Mouse (Mus musculus): ENCODE measurements at regions not wholly inside any gene's neighbourhood (a gene's known extent, or its start where the extent isn't known, plus 50 kb on each side); places are given as distances from the start of the nearest gene placed in this dataset.

- DNase-seq (ENCODE audit: low read depth, low spot score) = no peak
Measured at GRCm38 (mm10) chr7:73637810-73638125, 96.1 kb upstream of the Chd2 start.

DNA sequence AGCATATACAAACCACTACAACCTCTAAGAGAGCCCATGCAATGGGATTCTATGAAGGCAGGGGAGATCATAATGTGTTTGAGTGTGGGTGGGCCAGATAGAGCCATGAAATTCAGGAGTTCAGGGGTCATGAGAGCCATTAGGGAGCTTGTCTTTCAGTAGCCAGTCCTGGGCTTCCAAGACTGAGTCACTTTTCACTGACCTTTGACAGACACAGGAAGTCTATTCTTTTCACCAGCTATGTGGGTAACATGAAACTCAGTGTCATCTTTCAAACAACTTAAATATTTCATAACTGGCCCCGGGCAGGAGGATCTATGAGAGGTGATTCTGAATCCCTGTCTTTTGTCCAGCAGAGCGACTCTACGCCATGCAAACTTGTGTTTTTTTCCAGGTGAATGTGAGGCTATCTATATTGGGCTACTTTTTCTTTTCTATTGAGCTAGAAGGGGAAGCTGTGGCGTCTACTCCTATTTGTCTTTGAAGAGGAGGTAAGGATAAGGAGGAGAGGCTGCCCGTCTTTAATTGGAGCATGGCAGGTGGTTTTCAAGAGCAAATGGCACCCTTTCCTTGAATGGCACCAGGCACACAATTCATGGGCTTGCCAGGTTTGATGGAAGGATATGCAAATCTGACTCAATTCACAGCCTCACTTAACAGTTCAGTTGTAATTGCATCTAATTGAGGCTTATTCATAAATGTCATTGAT, 95.6 kb upstream of the Chd2 start:
- no peak for DNase-seq (ENCODE audit: low read depth, low spot score)

DNA sequence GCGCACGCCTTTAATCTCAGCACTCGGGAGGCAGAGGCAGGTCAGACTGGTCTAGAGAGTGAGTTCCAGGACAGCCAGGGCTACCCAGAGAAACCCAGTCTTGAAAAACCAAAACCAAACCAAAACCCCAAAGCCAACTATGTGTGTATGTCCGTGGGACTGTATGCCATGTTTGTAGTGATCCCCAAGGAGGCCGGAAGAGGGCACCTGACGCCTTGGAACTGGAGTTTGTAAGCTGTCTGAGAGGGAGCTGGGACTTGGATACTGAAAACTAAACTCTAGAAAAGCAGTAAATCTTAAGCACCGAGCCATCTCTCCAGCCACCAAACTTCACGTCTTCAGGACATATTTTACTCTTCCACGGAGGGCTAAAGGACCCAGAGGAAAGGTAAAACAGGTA, 93.8 kb upstream of the Chd2 start:
- DNase-seq (ENCODE audit: low read depth, low spot score) = peak; percentile 54

- no peak for DNase-seq (ENCODE audit: low read depth, low spot score)
Measured at GRCm38 (mm10) chr7:73630790-73631189, 89.2 kb upstream of the Chd2 start.

GRCm38 (mm10) chr7:73629182-73629581, 87.6 kb upstream of the Chd2 start:
- DNase-seq (ENCODE audit: low read depth, low spot score) = peak; percentile 47

DNA sequence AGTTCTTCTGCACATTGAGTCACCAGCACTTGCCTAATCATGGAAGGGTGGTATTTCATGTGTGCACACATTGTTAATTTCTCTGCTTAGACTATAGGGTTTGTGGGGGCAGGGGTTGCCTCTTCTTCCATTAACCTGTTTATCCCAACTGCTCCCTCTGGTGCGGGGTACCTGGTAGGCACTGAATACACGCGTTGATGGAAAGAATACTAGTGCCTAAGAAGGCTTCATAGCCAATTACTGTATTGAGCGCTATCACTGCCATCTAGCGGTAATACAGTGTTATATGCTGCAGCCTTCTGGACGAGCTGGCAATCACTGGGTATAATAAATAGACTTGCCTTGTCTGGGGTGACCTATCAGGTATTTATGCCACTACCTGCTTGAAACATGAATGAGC, 86.4 kb upstream of the Chd2 start:
- DNase-seq (ENCODE audit: low read depth, low spot score) = peak; percentile 92

- no peak for DNase-seq (ENCODE audit: low read depth, low spot score)
Measured at GRCm38 (mm10) chr7:73626291-73626690, 84.7 kb upstream of the Chd2 start.

DNA sequence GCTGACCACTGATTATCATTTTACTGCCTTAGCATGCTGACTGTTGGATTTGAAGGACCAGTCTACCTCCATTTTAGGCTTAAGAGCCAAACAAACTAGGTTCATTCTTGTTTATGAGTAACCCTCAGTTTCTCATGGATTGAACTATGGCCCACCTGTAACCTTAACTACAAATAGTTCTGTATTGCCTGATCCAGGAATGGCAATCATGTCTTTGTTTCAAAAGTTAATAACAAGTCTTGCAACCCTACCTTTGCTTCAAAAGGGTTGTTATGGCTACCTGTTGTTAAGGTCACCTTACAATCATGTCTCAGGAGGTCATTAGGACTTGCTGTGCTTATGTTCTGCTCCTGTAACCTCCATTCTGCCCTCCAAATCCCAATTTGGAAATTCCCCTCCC, 84.0 kb upstream of the Chd2 start:
- DNase-seq (ENCODE audit: low read depth, low spot score) = no peak

GRCm38 (mm10) chr7:73624992-73625391, 83.4 kb upstream of the Chd2 start:
- no peak for DNase-seq (ENCODE audit: low read depth, low spot score)

GRCm38 (mm10) chr7:73624093-73624600, 82.5 kb upstream of the Chd2 start:
- no peak for DNase-seq (ENCODE audit: low read depth, low spot score)

GRCm38 (mm10) chr7:73622468-73622867, 80.8 kb upstream of the Chd2 start:
- DNase-seq (ENCODE audit: low read depth, low spot score) = peak; percentile 83

DNA sequence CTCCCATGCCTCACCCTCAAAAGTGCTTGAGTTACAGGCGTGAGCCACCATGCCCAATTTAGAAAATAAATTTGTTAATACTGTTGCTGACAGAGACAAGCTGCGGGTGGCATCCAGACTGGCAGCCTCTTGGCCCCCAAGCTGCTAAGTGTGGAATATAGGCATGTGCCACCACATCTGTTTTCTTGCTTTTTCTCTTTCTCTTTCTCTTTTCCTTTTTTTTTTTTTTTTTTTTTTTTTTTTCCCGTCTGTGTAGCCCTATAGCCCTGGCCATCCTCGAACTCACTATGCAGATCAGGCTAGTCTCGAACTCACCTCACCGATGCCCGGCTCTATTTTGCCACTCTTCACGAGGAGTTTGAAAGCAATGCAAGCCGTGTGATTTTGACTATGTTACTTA, 78.7 kb upstream of the Chd2 start:
- no peak for DNase-seq (ENCODE audit: low read depth, low spot score)

GRCm38 (mm10) chr7:73618758-73619416, 77.3 kb upstream of the Chd2 start:
- DNase-seq (ENCODE audit: low read depth, low spot score) = no peak

DNA sequence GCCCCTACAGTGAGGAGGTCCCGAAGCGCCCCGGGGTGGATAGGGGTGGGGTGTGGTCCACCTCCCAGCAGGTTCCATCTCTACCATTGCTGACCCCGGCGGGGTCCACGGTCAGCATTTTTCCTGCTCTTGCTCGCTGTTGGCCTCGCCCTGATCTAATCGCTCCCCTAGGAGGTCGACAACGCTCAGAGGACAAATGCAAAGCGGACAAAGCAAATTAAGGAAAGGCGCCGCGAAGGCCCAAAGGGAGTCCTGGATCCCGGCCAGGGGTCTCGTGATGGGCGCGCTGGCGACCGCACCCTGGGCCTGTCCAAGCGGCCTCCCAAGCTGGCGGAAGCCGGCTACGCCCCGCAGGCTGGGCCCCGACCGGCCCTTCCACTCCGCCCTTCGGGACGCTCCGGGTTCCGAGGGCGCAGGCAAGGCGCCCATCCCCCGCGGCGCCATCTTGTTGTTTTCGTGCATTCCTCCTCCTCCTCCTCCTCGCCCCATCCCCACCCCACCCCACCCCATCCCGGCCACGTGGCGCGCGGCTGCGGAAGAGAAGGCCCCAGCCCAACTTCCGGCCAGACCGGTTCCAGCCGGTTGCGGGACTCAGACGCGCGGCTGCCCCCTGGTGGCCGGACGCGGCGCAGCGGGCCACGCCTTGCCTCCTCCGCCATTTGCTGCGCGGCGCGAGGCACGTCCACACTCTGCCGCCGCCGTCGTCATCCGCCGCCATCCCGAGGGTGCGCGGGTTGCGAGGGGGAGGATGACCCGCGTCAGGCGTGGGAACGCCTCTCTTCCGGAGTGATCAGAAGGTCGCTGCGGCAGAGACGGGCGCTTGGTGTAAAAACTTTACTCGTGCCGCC, 76.5 kb upstream of the Chd2 start:
- DNase-seq (ENCODE audit: low read depth, low spot score) = peak; percentile 99

GRCm38 (mm10) chr7:73616971-73617906, 75.6 kb upstream of the Chd2 start:
- DNase-seq (ENCODE audit: low read depth, low spot score) = peak; percentile 89

- no peak for DNase-seq (ENCODE audit: low read depth, low spot score)
Measured at GRCm38 (mm10) chr7:73616015-73616414, 74.4 kb upstream of the Chd2 start.

DNA sequence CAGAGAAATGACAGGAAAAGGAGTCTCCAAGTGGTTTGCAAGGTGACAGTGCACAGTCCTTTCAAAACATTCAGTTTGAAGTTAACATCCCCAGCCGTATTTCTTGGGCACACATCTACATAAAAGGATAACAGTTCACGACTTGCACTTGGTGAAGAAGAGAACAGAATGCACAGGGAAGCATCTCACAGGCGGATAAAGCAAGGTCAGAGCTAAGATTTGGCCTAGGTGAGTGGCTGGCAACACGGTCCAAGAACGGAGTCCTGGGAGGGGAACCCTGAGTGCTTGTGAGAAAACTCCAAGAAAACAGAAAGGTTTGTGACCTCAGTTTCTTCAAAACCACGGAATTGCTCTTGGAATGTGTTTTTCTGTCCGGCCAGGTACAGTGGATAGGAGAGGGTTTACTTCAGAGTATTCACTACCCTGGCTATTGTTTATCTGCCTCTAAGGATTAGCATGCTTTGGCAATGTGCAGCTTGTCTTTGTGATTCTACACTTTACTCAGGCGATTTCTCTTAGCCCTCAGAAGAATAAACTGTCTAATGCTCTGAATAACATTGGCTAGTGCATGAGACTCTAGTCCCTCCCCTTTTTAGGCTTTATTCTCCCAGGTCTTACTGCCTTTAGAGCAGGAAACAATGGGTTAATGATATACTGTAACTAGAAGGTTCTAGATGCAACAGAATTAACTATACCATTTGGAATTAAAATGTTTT, 73.4 kb upstream of the Chd2 start:
- DNase-seq (ENCODE audit: low read depth, low spot score) = no peak

DNA sequence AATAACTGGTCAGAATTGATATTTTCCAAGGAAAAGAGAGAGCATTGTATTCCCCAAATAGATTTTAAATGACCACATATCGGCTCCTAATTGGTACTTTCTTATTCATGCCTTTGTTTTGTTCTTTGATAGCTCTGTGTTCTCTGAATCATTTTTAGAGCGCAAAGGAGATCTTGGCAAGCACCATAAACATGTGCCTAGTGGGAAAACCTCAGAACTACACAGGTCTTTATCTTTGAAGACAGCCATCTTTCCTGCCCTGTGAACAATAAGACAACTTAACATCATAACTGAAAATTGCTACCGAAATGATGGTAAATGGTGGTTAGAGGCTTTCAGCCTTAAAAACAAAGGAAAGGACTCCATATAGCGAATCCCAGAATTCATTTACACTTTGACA, 72.7 kb upstream of the Chd2 start:
- DNase-seq (ENCODE audit: low read depth, low spot score) = no peak

- no peak for DNase-seq (ENCODE audit: low read depth, low spot score)
Measured at GRCm38 (mm10) chr7:73612752-73613092, 71.1 kb upstream of the Chd2 start.

GRCm38 (mm10) chr7:73611866-73612751, 70.5 kb upstream of the Chd2 start:
- no peak for DNase-seq (ENCODE audit: low read depth, low spot score)

Measured in ZHBTc4 (cell line).